Mouse (Mus musculus) stomach, adult 2 months (tissue): ENCODE data around the gene Hectd1. TPM values are rescaled to one million over a fixed set of nuclear protein-coding genes. Genes with fewer than 3 reads are reported as not detected.

ENCODE experiments used
- polyA plus RNA-seq: library from polyadenylated mRNA; depleted of rRNA; stranded (reverse); fragments of >200 nt; gene quantifications from 2 replicates; pipeline ENCODE4 v1.2.3, GENCODE M21; 2012; rRNA removed

Hectd1 gene
- 2.5 and 4.2 TPM in 2 replicates for polyA plus RNA-seq

DNA sequence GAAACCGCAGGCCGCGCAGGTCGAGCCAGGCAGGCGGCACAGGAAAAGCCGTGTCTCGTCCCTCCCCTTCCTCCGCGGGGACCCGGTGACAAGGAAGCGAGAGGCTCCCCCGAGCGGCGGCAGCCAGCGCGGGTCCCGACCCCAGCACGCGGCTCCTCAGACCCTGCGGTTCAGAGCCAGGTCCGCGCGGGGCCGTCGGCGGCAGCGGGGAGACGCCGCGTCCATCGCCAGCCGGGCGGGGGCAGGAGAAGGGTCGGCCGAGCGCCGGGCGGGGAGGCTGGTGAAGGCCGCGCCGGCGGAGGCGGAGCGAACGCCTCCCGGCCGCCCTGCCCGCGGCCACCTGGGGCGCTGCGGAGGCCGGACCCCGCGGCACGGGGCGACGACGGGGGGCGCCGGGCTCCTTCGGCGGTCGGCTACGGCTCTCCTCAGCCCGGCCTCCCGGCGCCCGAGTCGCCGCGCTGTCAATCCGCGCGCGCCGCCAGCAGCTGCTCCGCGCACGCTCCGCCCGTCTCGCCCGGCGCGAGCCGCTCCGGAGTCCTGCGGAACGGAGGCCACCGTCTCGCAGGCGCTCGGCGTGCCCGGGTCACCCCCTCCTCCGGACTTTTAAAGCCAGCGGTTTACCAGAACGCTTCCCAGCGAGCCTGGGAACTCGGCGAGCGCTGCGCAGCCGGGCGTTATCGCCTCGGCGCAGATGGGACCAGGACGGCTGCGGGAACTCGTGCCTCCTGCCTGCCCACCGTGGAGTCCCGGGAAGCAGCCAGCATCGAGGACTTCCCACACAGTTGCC, at the start of gene Hectd1:
Hectd1 (minus strand) TSS at position 247 of the 787 bp plus-strand sequence.

Other genes with a start within 250 kb of the Hectd1 start
- not detected in 2 replicates for gene Coch, start 236.2 kb downstream of the Hectd1 start, polyA plus RNA-seq
- 1.4 and 2.9 TPM in 2 replicates for gene Ap4s1, start 138.5 kb downstream of the Hectd1 start, polyA plus RNA-seq
- gene Strn3, start 137.6 kb downstream of the Hectd1 start, polyA plus RNA-seq, result 6.2 and 6.4 TPM in 2 replicates
- 10.8 and 19.2 TPM in 2 replicates for gene Heatr5a, start 141.8 kb upstream of the Hectd1 start, polyA plus RNA-seq
- gene Dtd2, start 177.0 kb upstream of the Hectd1 start, polyA plus RNA-seq, result 1.3 and 1.7 TPM in 2 replicates
- not detected in 2 replicates for gene Gpr33, start 198.5 kb upstream of the Hectd1 start, polyA plus RNA-seq